Mouse (Mus musculus): Measurements from ENCODE around the gene Crispld2.

The Crispld2 gene

DNA sequence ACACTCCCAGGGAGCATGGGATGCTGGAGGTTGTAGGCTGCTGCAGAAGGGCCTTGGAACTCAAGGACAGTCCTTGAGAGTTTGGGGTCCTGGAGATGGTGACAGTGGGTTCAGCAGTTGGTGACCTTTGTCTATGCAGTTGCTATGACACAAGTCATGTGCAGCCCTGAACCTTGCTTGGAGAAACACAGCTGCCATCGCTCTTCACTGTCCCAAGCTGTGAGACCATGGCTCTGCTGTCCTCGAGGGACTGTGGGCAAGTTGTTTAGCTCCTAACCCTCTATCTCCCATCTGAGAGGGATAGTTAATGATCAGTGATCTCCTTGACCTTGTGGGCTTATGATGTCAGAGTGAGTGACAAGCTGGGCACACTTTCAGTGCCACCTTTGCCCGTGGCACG, 44.3 kb downstream of the Crispld2 start:
- DNase-seq (ENCODE audit: low read depth) = no peak

DNA sequence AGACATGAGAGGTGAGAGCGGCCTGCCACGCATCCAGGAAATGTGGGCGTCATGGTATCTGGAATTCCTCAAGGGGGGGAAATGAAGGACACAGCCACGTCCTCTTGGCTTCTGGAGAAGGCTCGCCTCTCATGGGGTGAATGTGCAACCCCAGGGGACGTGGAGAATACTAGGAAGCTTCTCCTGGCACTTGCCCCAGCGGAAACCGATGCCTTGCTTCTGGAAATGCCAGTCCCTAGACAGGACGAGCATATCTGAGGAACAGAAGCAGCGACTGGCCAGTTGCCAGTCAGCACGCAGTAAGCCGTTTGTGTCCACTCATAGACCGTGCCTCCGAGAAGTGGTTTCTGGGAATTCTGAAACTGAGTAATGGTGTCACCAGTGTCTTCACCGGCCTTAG, 45.0 kb downstream of the Crispld2 start:
- no peak for DNase-seq (ENCODE audit: low read depth)

DNA sequence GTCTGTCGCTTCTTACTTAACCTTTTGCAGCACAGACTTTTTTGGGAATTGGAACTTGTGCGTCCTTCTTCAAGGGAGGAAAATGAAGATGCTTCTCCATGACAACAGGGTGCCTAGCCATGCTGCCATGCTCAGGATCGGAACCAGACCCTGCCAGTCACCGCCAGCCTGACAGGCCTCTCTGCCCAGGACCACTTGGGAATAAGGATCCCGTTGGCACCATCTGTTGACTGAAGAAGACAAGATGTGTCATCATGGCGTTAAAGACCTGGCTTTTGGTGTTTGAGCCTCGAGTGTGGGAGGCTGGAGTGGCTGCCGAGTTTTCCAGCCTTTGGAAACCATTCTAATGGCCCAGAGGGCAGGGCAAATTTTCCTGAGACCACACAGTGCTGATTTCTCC, 45.4 kb downstream of the Crispld2 start:
- no peak for DNase-seq (ENCODE audit: low read depth)

DNA sequence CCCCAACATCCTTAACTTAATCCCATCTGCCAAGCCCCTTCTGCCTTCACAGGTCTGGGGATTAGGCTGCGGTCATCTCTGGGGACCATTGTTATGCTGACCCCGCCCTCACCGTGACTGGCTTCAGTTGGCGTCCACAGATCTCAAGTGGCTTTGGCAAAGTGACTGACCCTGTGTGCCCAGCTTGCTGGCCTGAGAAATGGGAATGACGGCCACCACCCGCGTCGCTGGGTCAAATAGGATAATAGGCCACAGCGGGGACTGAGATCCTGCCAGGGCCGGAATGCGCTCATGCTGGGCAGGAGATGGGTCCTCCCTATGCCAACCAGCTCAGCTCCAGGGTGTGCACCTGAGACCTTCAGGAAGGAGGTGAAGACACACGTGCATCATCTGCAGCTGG, 46.5 kb downstream of the Crispld2 start:
- no peak for DNase-seq (ENCODE audit: low read depth)

DNA sequence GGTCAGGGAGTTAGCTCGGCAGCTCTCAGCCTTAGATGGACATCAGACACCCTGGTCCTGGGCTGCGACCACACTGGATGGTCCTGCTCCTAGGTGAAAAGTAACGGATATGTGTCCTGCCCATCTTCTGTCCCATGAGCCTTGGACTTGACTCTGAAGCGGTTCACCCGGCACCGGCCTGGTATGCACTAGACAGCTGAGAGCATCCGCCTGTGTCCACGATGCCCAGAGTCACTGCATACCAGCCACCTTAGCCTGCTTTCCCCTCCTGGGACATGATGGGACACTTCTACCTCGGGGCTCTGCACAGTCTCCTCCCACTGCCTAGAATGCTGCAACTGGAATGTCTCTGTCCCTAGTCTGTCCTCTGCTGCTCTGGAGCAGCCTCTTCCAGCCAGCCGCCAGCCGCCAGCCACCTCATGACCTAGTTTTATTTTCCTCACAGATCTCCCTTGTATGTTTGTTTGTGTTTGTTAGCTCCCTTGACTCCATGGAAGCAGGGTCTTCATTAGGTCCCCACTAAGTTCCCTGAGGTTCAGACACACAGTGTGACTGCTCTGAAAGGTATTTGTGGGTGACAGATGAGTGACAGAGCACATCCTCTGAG, 47.2 kb downstream of the Crispld2 start:
- DNase-seq (ENCODE audit: low read depth) = no peak

DNA sequence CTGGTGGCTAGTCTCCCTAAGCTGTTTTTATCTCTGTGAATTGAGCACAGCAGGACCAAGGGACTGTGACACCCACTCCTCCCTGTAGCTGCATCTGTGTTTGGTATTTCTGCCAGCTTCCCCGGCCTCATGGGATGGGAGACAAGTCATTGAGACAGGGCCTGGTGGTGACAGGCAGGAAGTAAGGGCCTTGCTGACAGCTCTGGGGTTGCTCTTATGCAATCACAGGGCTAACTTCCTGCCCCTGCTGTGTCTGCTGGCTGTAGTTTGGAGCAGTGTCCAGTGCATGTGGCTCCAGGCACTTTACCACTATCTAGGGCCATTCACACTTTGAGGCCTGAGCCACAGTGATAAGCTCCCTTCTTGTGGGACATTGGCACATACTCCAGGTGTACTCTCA, 48.6 kb downstream of the Crispld2 start:
- DNase-seq (ENCODE audit: low read depth) = no peak

DNA sequence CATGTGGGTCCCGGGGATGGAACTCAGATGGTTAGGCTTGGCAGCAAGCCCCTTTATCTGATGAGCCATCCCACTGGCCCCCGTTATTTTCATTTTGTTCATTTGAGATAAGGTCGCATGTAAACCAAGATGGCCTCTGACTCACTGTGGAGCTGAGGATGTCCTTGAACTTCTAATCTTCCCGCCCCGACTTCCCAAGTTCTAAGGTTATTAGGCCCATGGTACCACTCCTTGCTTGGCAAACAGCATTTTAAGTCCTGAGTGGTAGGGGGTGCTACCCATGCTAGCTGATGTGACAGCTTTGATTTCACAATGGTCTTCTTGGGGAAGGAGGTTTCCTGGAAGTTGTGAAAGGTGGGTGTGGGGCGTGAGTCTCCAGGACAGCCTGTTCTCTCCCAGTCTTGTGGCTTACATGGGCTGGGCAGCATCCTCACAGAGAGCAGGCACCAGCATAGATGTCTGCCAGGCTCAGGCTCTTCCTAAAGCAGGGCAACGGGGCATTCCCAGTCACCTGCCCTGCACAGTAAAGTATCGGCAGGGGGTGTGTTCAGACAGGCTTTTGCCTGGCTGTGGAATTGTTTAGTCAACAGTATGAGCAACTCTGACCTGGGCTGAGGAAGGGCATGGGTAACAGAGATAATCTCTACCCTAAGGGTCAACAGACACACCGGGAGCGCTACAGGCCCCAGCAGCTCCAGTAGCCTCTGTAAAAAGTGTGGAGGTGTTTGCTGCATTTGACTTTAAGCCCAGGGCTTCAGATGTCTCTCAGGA, 50.5 kb downstream of the Crispld2 start:
- DNase-seq (ENCODE audit: low read depth) = peak; percentile 29

DNA sequence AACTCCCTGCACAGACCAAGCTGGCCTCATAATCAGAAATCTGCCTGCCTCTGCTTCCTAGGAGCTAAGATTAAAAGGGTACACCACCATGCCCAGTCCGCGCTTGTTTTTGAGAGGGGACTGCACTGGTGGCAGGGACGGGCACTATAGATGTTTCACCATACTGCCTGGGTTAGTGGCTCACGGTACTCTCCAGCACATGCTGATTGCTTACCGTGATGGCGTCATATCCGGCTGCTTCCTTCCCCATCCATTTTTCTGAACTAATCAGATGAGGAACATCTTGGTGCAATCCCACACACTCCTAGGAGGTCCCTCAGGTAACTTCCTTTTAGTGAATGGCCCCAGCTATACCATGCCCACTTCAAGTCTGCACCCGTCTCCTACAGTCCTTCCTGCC, 52.7 kb downstream of the Crispld2 start:
- DNase-seq (ENCODE audit: low read depth) = no peak

DNA sequence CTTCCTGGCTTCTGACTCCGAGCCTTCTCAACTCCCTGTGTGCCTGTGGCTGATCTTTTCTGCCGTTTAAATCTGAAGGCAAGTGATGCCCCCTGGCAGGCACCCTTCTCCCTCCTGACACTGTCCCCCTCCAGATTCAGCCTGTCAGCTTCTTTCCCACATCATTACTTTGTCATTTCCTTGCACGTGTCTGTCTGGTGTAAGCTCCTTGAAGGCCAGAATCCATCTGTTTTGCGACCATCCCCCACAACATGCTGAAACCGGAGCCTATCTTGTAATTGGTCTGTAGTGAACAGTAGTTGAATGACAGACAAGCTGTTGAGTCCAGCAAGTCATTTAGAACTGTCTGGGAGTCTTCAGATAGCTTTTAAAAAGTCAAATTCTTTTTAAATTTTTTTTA, 53.2 kb downstream of the Crispld2 start:
- DNase-seq (ENCODE audit: low read depth) = no peak

DNA sequence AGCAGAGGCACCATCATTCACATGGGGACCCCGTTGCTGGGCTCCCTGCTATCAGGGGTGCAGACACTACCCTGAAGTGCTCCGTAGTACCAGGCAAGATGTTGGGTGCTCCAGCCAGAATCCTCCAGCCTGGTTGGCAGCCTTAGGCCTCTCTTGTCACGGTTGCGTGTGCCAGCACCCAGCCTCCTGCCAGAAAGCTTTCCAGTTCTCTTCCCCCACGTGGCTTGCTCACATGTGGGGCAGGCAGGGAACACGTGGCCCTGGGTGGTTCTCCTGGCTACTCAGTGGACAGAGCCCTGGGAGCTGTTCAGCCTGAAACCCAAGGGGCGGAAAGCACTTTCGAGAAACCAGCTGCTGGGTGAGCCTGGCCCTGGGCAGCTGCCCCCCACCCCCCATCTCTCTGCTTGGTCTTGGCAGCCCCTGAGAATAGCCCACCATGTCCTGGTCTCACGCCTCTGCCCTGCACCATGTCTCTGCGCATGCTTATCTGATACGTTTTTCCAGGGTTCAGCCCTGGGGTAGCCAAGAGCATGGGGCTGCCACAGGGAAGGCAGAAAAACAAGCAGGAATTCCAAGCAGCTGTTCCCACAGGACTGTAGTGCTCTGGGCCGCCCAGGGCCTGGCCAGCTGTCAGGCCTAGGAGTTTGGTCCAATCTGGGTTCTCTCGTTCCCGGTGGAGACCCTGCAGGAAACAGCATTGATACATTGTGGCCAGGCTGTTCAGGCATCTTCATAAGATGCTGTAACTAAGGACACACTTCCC, 54.2 kb downstream of the Crispld2 start:
- DNase-seq (ENCODE audit: low read depth) = peak; percentile 89

DNA sequence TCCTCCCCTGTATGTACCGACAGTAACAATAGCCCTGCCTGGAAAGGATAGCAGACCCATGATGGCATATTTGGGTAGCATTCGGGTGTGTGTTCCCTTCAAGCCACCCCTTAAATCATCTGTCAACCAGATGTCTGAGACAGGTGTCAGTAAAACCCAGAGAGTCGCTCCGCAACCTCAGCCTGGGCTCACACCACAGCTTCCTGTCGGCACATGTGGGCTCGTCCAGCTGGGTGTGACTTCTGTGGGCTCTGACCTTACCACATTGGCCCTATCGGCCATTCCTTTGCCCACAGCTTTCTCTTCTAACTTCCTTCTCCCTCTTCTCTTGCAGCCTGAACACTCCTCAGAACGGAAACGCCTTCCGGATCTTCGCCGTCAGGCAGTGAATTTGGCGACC, 57.7 kb downstream of the Crispld2 start:
- no peak for DNase-seq (ENCODE audit: low read depth)

DNA sequence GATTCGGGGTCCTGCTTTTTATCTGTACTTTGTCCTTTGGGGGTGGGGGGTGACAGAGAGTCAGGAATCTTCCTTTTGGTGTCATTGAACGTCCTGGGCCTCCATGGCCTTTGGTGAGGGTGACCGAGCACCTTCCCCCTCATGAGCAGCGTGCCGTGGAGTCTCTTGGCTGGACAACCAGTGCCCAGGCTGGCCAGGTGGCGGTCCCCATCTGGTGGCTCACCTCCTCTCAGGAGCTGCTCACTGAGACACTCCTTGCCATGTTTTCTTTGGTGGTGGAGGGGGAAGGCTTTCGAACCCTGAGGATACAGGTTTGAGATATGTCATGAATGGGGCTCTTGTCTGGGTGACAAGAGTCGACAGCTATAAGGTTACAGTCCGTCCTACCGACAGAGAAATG, 58.1 kb downstream of the Crispld2 start:
- DNase-seq (ENCODE audit: low read depth) = no peak

DNA sequence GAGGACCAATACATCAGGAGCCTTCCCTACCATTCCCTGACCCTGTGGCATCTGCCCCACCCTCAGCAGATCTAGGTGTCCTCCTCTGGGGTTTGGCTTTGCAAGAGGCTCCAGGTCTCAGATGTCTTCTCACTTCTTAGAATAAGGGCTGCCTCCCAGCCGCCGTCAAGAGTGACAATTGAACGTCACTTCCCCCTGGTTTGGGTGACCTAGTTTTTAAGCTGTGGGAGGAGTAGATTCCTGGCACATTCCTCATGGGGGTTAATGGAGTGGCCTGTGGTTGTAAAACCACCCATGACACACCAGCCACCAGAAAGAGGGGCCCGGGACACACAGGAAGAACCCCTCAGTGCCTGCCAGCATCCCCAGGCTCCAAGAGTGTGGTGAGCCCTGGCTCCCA, 58.8 kb downstream of the Crispld2 start:
- DNase-seq (ENCODE audit: low read depth) = no peak

DNA sequence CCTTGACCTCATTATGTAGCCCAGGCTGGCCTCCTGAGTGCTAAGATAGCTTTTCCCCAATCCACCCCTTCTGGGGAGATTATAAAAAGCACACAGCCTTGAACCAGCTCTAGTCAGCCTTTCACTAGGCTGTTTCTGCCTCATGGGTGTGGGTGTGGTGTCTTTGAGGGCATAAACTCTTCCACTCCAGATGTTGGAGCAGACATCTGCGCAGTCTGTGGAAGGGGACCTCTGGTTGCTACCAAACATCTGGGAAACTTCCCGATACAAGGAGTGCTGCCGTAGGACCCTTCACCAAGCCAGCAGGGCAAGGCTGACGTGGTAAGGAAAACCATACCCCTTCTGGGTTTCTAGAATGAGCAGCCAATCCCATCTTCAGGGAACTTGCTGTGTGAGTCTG, 59.7 kb downstream of the Crispld2 start:
- DNase-seq (ENCODE audit: low read depth) = no peak

DNA sequence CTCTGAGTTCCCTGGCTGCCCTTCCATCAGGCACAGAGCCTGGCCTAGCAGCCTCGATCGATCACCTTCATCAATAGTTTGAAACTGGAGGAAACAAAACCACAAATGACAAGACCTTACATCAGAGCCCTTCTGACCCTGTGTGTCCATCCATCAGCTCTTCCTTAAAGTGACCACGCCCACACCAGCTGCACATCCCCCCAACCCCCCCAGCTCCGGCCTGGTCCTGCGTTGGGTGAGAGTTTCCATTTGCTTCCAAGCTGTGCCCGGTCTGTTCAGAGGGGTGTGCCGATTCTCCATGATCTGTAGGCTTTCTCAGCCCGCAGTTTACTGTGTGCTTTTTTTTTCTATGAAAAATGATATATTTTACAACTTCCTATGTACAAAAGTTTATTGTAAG, 60.1 kb downstream of the Crispld2 start:
- no peak for DNase-seq (ENCODE audit: low read depth)

DNA sequence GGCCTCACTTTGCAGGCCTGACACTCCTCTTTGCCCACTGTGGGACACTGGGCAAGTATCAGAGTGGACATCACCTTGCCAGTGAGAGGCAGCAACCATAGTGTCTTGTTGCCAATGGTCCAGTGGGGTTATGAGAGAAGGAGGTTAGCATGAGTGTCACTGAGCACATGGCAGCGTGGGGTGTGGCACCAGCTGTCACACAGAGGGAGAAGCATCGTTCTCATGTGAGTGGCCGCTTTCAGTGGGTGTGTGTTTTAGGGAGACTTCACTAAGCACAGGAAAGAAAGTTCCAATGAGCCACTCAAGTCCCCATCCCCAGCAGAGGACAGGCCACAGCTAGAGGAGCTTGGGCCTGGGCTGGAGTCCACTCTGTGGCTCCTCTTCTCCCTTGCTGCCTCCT, 62.6 kb downstream of the Crispld2 start:
- no peak for DNase-seq (ENCODE audit: low read depth)

DNA sequence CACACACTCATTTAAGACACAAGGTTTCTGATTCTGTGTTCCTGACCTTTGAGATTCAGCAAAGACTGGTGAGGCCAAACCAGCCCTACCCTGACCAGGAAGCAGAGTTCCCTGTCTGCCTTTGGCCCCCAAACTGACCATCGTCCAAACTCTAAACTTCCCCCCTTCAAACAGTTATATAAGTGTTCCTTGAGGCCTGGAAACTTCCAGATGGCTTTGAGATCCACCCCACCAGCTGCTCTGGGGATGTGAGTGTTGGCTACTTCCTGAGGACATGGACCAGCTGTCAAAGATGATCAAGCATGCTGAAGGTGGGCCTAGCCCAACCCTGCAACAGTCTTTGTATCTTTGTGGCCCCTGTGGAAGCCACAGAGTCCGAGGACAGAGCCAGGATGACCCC, 64.8 kb downstream of the Crispld2 start:
- DNase-seq (ENCODE audit: low read depth) = no peak

DNA sequence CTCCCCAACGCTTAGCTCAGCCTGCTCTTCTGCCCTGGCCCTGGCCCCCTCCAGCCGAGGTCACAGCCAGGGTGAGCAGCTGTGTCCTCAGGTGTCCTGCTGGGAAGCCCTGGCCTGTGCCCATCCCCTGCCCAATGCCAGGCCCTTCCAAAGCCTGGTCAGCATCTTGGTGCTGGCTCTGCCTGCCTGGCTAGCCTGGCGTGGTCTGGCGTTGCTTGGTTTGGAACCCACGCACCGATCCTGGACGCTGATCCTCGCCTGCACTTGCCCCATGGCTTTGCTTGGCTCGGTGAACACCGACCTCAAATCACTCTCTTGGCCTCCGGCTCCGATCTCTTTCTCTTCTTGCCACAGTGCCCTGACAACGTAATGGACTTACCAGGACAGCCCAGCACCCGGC, 70.5 kb downstream of the Crispld2 start:
- DNase-seq (ENCODE audit: low read depth) = no peak

DNA sequence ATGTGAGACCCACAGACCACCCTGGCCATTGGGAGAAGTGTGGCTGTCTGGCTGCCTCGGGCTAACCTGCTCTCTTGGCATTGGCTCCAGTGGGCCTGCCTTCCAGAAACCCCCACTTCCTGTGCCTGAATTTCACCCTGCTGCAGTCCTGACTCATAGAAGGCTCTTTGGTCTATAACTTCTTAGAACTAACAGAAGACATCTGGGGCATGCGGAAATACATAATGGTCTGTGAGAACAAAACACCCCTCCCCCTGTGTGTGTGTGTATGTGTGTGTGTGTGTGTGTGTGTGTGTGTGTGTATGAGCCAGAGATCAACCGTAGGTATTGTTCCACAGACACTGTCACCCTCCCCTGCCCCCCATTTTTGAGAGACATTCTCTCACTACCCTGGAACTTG, 71.1 kb downstream of the Crispld2 start:
- peak; percentile 56 for DNase-seq (ENCODE audit: low read depth)

DNA sequence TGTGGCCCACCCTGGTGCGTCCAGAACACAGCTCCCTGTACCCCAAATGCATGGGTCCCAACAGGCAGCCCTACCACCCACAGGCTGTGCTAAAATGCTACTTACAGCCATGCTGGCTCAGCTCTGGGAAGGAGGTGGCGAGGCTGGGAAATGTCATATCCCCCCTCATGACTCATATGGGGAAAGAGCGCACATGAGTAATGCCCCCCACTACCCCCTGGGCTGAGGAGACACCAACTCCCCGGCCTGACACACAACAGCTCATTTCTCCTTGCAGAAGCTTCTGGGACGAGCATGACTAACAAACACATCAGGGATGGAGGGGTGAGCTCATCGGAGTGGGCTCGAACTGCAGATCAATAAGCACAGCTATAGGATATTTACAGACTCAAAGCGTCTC, 73.4 kb downstream of the Crispld2 start:
- DNase-seq (ENCODE audit: low read depth) = peak; percentile 55

DNA sequence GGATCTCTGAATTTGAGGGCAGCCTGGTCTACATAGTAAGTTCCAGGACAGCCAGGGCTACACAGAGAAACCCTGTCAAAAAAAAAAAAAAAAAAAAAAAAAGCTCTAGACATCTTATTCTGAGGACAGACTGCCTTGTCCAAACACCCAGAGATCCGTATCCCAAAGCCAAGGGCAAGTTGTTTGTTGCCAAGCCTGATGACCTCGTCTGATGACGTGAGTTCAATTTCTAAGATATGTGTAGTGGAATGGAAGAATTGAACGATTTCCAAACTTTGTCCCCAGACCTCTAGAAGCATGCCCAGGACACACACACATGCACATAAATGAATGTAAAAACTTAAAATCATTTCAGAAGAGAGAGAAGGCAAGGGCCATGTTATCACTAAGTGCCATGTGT, 74.0 kb downstream of the Crispld2 start:
- peak; percentile 68 for DNase-seq (ENCODE audit: low read depth)

DNA sequence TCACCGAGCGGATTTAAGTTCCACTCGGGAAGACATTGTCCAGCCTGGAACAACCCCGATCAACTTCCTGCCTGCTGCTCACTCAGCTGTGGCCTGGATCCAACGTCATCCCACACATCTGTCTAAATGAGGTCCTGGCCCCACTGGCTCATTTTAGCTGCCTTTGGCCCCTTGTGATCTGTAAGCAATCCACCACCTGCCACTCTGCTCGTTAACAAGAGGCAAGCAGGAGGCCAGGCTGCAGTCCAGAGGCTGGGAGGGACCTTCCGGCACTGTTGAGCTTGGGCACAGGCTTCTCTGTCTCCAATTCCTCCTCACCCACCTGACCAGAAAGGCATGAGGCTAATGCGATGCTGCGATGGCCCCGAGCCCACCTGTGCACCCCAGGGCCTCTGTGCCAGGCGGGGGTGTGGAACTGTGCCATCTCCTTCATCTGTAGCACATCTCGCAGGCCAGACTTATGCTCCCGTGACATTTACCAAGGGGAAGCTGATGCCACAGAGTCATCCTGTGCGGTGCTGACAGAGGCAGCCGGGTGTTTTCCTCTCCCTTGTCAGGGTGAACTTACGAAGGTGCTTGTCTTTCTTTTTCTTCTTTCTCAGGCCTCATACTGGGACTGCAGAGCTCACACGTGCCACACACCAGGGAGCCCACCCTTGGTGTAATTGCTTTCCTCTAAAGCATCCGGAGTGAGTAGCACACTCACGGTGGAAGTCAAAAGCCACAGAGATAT, 75.9 kb downstream of the Crispld2 start:
- peak; percentile 24 for DNase-seq (ENCODE audit: low read depth)

DNA sequence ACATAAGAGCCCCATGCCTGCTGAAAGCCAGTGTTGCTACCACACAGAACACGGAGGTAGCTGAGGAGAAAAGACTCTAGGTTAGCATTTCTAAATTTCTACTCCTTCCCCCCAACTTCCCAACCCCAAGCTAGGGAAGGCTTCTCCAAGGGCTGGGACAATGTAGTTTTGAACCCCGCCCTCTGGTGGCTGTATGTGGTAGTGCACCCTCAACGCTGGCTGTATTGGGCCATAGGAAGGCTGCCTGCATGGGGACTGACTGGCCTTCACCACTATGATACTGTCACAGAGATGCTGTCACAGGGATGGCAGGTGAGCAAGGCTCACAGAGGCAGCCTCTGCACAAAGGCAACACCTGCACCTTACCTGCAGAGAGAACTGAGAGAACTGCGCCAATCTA, 79.4 kb downstream of the Crispld2 start:
- DNase-seq (ENCODE audit: low read depth) = peak; percentile 90

Measured in NIH3T3 (cell line).